In genomic region chr14:106044274-106044673, GRCm38 (mm10) we compare ENCODE assay signal across 16 mouse cellular contexts.
"Had no signal": no experiment of that assay in that cellular context is flagged by ENCODE, and none has a peak within 500 bp of the region (broad histone marks: within the 10 kb centered on the region; RNA-seq: fewer than 3 reads in every experiment).

No protein-coding gene starts in this region.

- H3K27me3 ChIP-seq: kidney, embryonic 15.5 days; limb, embryonic 15.5 days; midbrain, embryonic 13.5 days; neural tube, embryonic 15.5 days had no signal

- H3K4me2 ChIP-seq: kidney, embryonic 15.5 days; limb, embryonic 15.5 days; lung, embryonic 14.5 days; midbrain, embryonic 13.5 days; neural tube, embryonic 15.5 days had no signal

- H3K4me1 ChIP-seq: kidney, embryonic 15.5 days; midbrain, embryonic 13.5 days; neural tube, embryonic 15.5 days had no signal

- H3K27ac ChIP-seq: kidney, embryonic 15.5 days; left cerebral cortex, adult 2 months; limb, embryonic 15.5 days; liver, embryonic 14.5 days; midbrain, embryonic 13.5 days; neural tube, embryonic 15.5 days; stomach, postnatal 0 days had no signal

- H3K36me3 ChIP-seq: kidney, embryonic 15.5 days; limb, embryonic 15.5 days; midbrain, embryonic 13.5 days; neural tube, embryonic 15.5 days had no signal

- H3K9me3 ChIP-seq: kidney, embryonic 15.5 days; limb, embryonic 15.5 days; midbrain, embryonic 13.5 days; neural tube, embryonic 15.5 days had no signal

- ATAC-seq: intestine, embryonic 16.5 days; midbrain, embryonic 13.5 days had no signal

- H3K9ac ChIP-seq: kidney, embryonic 15.5 days; limb, embryonic 15.5 days; liver, embryonic 14.5 days; lung, embryonic 14.5 days; midbrain, embryonic 13.5 days; neural tube, embryonic 15.5 days had no signal

- H3K4me3 ChIP-seq: kidney, embryonic 15.5 days; left cerebral cortex, adult 2 months; limb, embryonic 15.5 days; midbrain, embryonic 13.5 days; myocyte; neural tube, embryonic 15.5 days had no signal

- DNase-seq: kidney, adult 2 months; kidney, postnatal 14 days; lung, embryonic 14.5 days; lung, postnatal 10 days; lung, postnatal 4 days; right cerebral cortex, adult 18-20 months; thymus, postnatal 14 days had no signal
